Mouse (Mus musculus) neural tube, embryonic 14.5 days (tissue): ENCODE measurements around the gene Tmc8. TPM values are rescaled to one million over a fixed set of nuclear protein-coding genes. Genes with fewer than 3 reads are reported as not detected.
"Not testable (repeated sequence)": the region's sequence is repeated elsewhere in the genome, so short reads cannot be mapped to it uniquely, and the experiment has no call there.

ENCODE experiments used
- ATAC-seq: fragments of 200-750 bp; cut with Nextera tagmentation; 2 replicates; pipeline ENCODE4 v1.8.0; 2017; ENCODE audit warnings: low read depth, mild to moderate bottlenecking, moderate TSS enrichment, moderate library complexity
- H3K27ac ChIP-seq: fragments of 300-500 bp; sonication (generic); 2 replicates; pipeline ENCODE4 v1.5.1; 2014; ENCODE audit warnings: low read depth, mild to moderate bottlenecking, control low read depth, low read length, moderate library complexity, mixed read lengths
- H3K27me3 ChIP-seq: fragments of 300-500 bp; sonication (generic); 2 replicates; pipeline ENCODE4 v1.6.1; 2014; ENCODE audit warnings: low read length; ENCODE audit not compliant: control insufficient read depth, insufficient read depth
- H3K36me3 ChIP-seq: fragments of 300-500 bp; sonication (generic); 2 replicates; pipeline ENCODE4 v1.6.1; 2014; ENCODE audit warnings: low read length, mixed read lengths; ENCODE audit not compliant: control insufficient read depth, insufficient read depth
- H3K4me1 ChIP-seq: fragments of 300-500 bp; sonication (generic); 2 replicates; pipeline ENCODE4 v1.6.1; 2014; ENCODE audit warnings: low read length; ENCODE audit not compliant: control insufficient read depth, insufficient read depth
- H3K4me2 ChIP-seq: fragments of 300-500 bp; sonication (generic); 2 replicates; pipeline ENCODE4 v1.6.1; 2014; ENCODE audit warnings: mild to moderate bottlenecking, low read depth, low read length, control low read depth
- H3K4me3 ChIP-seq: fragments of 300-500 bp; sonication (generic); 2 replicates; pipeline ENCODE4 v1.5.1; 2014; ENCODE audit warnings: low read depth, low read length, control low read depth, mixed read lengths
- H3K9ac ChIP-seq: fragments of 300-500 bp; sonication (generic); replicated peaks from 2 replicates; pipeline ENCODE4 v1.6.1; 2014; ENCODE audit warnings: low read depth, mild to moderate bottlenecking, control low read depth, low read length, mixed read lengths
- H3K9me3 ChIP-seq: fragments of 300-500 bp; sonication (generic); 2 replicates; pipeline ENCODE4 v1.6.1; 2016; ENCODE audit warnings: low read length; ENCODE audit not compliant: control insufficient read depth
- WGBS: fragments of 180-500 bp; shearing (Covaris S2); extraction: QIAGEN DNeasy Blood & Tissue Kit; methylation state at CpG from one replicate; pipeline ENCODE4 v1.1.7; 2014; 5-methylcytosine and 5-hydroxymethylcytosine counted together
- polyA plus RNA-seq: library from polyadenylated mRNA; unstranded; fragments of >200 nt; fragmentation: Nextera tagmentation; extraction: Ambion mirVana; gene quantifications from 2 replicates; pipeline ENCODE4 v1.2.1, GENCODE M21; 2014

The Tmc8 gene
- polyA plus RNA-seq, 1 experiment from 2014 or later, result 0.64 TPM

GRCm38 (mm10) chr11:117829671-117830215 is 47.9 kb downstream of the Tmc8 start:
- H3K27me3 ChIP-seq, result no peaks in the 10 kb centered on the region
- H3K9ac ChIP-seq, result no peak overlapping the region
- H3K27ac ChIP-seq, result no peak overlapping the region
- no peak overlapping the region for H3K4me3 ChIP-seq
- H3K4me1 ChIP-seq, result peaks cover 14% of the 10 kb centered on the region
- H3K9me3 ChIP-seq, result no peaks in the 10 kb centered on the region
- no peaks in the 10 kb centered on the region for H3K36me3 ChIP-seq
- WGBS, result 73% methylated on average over 2 of the region's 2 CpGs
- no peak overlapping the region for H3K4me2 ChIP-seq
- ATAC-seq, result no peak

- Histone ChIP-seq H3K27ac (no peak overlapping the region), H3K36me3 (no peaks in the 10 kb centered on the region), H3K4me2 (no peak overlapping the region), H3K4me1 (peaks cover 9% of the 10 kb centered on the region), H3K9ac (no peak overlapping the region), H3K9me3 (no peaks in the 10 kb centered on the region), H3K4me3 (no peak overlapping the region), H3K27me3 (no peaks in the 10 kb centered on the region)
- WGBS, result 70% methylated on average over 9 of the region's 9 CpGs
- ATAC-seq, result no peak
Measured at GRCm38 (mm10) chr11:117830401-117830800, 48.5 kb downstream of the Tmc8 start.

- Histone ChIP-seq H3K4me1 (no peaks in the 10 kb centered on the region; the same call in 1 of the 2 replicates), H3K9me3 (no peaks in the 10 kb centered on the region), H3K4me2 (peak overlapping the region; percentile 46), H3K36me3 (no peaks in the 10 kb centered on the region), H3K27me3 (no peaks in the 10 kb centered on the region), H3K9ac (no peak overlapping the region), H3K4me3 (peak overlapping the region; percentile 30), H3K27ac (0 out of 2 replicates have a peak overlapping the region, but pooled peaks have one; percentile 34)
- peak; percentile 76; the same call in 1 of the 2 replicates for ATAC-seq
- 17% methylated on average over 28 of the region's 28 CpGs for WGBS
Measured at GRCm38 (mm10) chr11:117832086-117832969, 50.5 kb downstream of the Tmc8 start.

- H3K4me1 ChIP-seq, H3K9me3 ChIP-seq, H3K4me2 ChIP-seq, H3K27ac ChIP-seq, H3K36me3 ChIP-seq, H3K9ac ChIP-seq, H3K4me3 ChIP-seq, ATAC-seq, H3K27me3 ChIP-seq: not testable (repeated sequence)
- WGBS, result 90% methylated on average over 4 of the region's 6 CpGs
Measured at GRCm38 (mm10) chr11:117833509-117833908, 51.6 kb downstream of the Tmc8 start.

- Histone ChIP-seq H3K9me3 (no peaks in the 10 kb centered on the region), H3K27ac (no peak overlapping the region), H3K4me3 (no peak overlapping the region), H3K36me3 (no peaks in the 10 kb centered on the region), H3K4me1 (no peaks in the 10 kb centered on the region), H3K4me2 (no peak overlapping the region), H3K9ac (no peak overlapping the region), H3K27me3 (no peaks in the 10 kb centered on the region)
- ATAC-seq, result no peak
- 95% methylated on average over 8 of the region's 8 CpGs for WGBS
Measured at GRCm38 (mm10) chr11:117834086-117834485, 52.2 kb downstream of the Tmc8 start.

GRCm38 (mm10) chr11:117836306-117836705 is 54.4 kb downstream of the Tmc8 start:
- 0 out of 2 replicates have a peak overlapping the region, but pooled peaks have one; percentile 4 for H3K4me3 ChIP-seq
- H3K4me1 ChIP-seq, result no peaks in the 10 kb centered on the region
- peak overlapping the region; percentile 29; the same call in 1 of the 2 replicates for H3K4me2 ChIP-seq
- ATAC-seq, result 0 out of 2 replicates have a peak, but pooled peaks have one; percentile 32
- H3K9me3 ChIP-seq, result no peaks in the 10 kb centered on the region
- H3K27ac ChIP-seq, result no peak overlapping the region
- WGBS, result 31% methylated on average over 13 of the region's 13 CpGs
- no peak overlapping the region for H3K9ac ChIP-seq
- no peaks in the 10 kb centered on the region for H3K27me3 ChIP-seq
- no peaks in the 10 kb centered on the region for H3K36me3 ChIP-seq

GRCm38 (mm10) chr11:117838572-117838971 is 56.7 kb downstream of the Tmc8 start:
- WGBS, result 78% methylated on average over 2 of the region's 2 CpGs
- H3K4me3 ChIP-seq, result no peak overlapping the region
- no peaks in the 10 kb centered on the region for H3K36me3 ChIP-seq
- H3K9me3 ChIP-seq, result no peaks in the 10 kb centered on the region
- H3K4me2 ChIP-seq, result no peak overlapping the region
- ATAC-seq, result no peak
- H3K27me3 ChIP-seq, result no peaks in the 10 kb centered on the region
- no peak overlapping the region for H3K27ac ChIP-seq
- no peaks in the 10 kb centered on the region for H3K4me1 ChIP-seq
- H3K9ac ChIP-seq, result no peak overlapping the region

- Histone ChIP-seq H3K4me2 (no peak overlapping the region), H3K27ac (no peak overlapping the region), H3K36me3 (no peaks in the 10 kb centered on the region), H3K9me3 (no peaks in the 10 kb centered on the region), H3K9ac (no peak overlapping the region), H3K27me3 (no peaks in the 10 kb centered on the region), H3K4me3 (no peak overlapping the region), H3K4me1 (no peaks in the 10 kb centered on the region)
- 89% methylated on average over 1 of the region's 1 CpGs for WGBS
- no peak for ATAC-seq
Measured at GRCm38 (mm10) chr11:117839021-117839420, 57.1 kb downstream of the Tmc8 start.

GRCm38 (mm10) chr11:117840910-117841309 is 59.0 kb downstream of the Tmc8 start:
- no peak overlapping the region for H3K9ac ChIP-seq
- no peak for ATAC-seq
- H3K4me2 ChIP-seq, result no peak overlapping the region
- WGBS, result 54% methylated on average over 1 of the region's 1 CpGs
- no peaks in the 10 kb centered on the region for H3K27me3 ChIP-seq
- no peak overlapping the region for H3K27ac ChIP-seq
- H3K9me3 ChIP-seq, result no peaks in the 10 kb centered on the region
- H3K36me3 ChIP-seq, result no peaks in the 10 kb centered on the region
- H3K4me1 ChIP-seq, result no peaks in the 10 kb centered on the region
- H3K4me3 ChIP-seq, result no peak overlapping the region
